Mouse (Mus musculus) liver, embryonic 16.5 days (tissue): ENCODE data around the gene Gm45213. TPM values are rescaled to one million over a fixed set of nuclear protein-coding genes. Genes with fewer than 3 reads are reported as not detected.
A peak's percentile ranks its signal among the peaks of the same experiment; 100 is the strongest.
"Not testable (repeated sequence)": the region's sequence is repeated elsewhere in the genome, so short reads cannot be mapped to it uniquely, and the experiment has no call there.

Experiments used
- ATAC-seq: fragments of 200-750 bp; cut with Nextera tagmentation; 2 replicates; pipeline ENCODE4 v1.8.0; 2017; ENCODE audit warnings: low read depth, mild to moderate bottlenecking, moderate number of reproducible peaks, moderate library complexity
- H3K27ac ChIP-seq: fragments of 300-500 bp; sonication (generic); 2 replicates; pipeline ENCODE4 v1.5.1; 2014; ENCODE audit warnings: mild to moderate bottlenecking, low read length
- H3K27me3 ChIP-seq: fragments of 300-500 bp; sonication (generic); 2 replicates; pipeline ENCODE4 v1.6.1; 2014; ENCODE audit warnings: low read depth, low read length, mixed read lengths; ENCODE audit not compliant: control insufficient read depth, insufficient read depth
- H3K36me3 ChIP-seq: fragments of 300-500 bp; sonication (generic); 2 replicates; pipeline ENCODE4 v1.6.1; 2014; ENCODE audit warnings: mild to moderate bottlenecking; ENCODE audit not compliant: control insufficient read depth, insufficient read depth
- H3K4me1 ChIP-seq: fragments of 300-500 bp; sonication (generic); 2 replicates; pipeline ENCODE4 v1.6.1; 2014; ENCODE audit warnings: low read depth, low read length, mixed read lengths; ENCODE audit not compliant: control insufficient read depth
- H3K4me2 ChIP-seq: fragments of 300-500 bp; sonication (generic); 2 replicates; pipeline ENCODE4 v1.6.1; 2014; ENCODE audit warnings: low read depth, low read length, mixed read lengths
- H3K4me3 ChIP-seq: fragments of 300-500 bp; sonication (generic); 2 replicates; pipeline ENCODE4 v1.5.1; 2014; ENCODE audit warnings: low read depth, mild to moderate bottlenecking, low read length
- H3K9ac ChIP-seq: fragments of 300-500 bp; sonication (generic); 2 replicates; pipeline ENCODE4 v1.6.1; 2014; ENCODE audit warnings: low read depth, low read length
- H3K9me3 ChIP-seq: fragments of 300-500 bp; sonication (generic); replicated peaks from 2 replicates; pipeline ENCODE4 v1.6.1; 2016; ENCODE audit warnings: low read length; ENCODE audit not compliant: control insufficient read depth
- WGBS: fragments of 180-500 bp; shearing (Covaris S2); extraction: QIAGEN DNeasy Blood & Tissue Kit; methylation state at CpG from one replicate; pipeline ENCODE4 v1.1.7; 2014; ENCODE audit not compliant: insufficient replicate concordance; 5-methylcytosine and 5-hydroxymethylcytosine counted together
- polyA plus RNA-seq: library from polyadenylated mRNA; unstranded; fragments of >200 nt; fragmentation: Nextera tagmentation; extraction: Ambion mirVana; gene quantifications from 2 replicates; pipeline ENCODE4 v1.2.1, GENCODE M21; 2015

The Gm45213 gene
- polyA plus RNA-seq, 1 experiment from 2014 or later: not detected

- no peak overlapping the region for H3K27ac ChIP-seq
- no peak overlapping the region for H3K4me3 ChIP-seq
- ATAC-seq: peak; percentile 66
- no peaks in the 10 kb centered on the region; the same call in 1 of the 2 replicates for H3K4me1 ChIP-seq
- no peak overlapping the region for H3K9ac ChIP-seq
- no peak overlapping the region for H3K4me2 ChIP-seq
- WGBS: 50% methylated on average over 17 of the region's 17 CpGs
- H3K9me3 ChIP-seq: no peaks in the 10 kb centered on the region
- H3K27me3 ChIP-seq: no peaks in the 10 kb centered on the region
- no peaks in the 10 kb centered on the region for H3K36me3 ChIP-seq
Observed at GRCm38 (mm10) chr7:66046921-66047918, 3.8 kb downstream of the Gm45213 start.

- no peaks in the 10 kb centered on the region for H3K9me3 ChIP-seq
Observed at GRCm38 (mm10) chr7:66047975-66048374, 4.6 kb downstream of the Gm45213 start.

GRCm38 (mm10) chr7:66048446-66049230 is 5.2 kb downstream of the Gm45213 start:
- Histone ChIP-seq H3K27ac (no peak overlapping the region), H3K9me3 (no peaks in the 10 kb centered on the region), H3K9ac (no peak overlapping the region), H3K27me3 (no peaks in the 10 kb centered on the region), H3K4me2 (no peak overlapping the region), H3K36me3 (no peaks in the 10 kb centered on the region), H3K4me3 (no peak overlapping the region), H3K4me1 (no peaks in the 10 kb centered on the region; the same call in 1 of the 2 replicates)
- no peak for ATAC-seq
- WGBS: 69% methylated on average over 12 of the region's 12 CpGs

More at GRCm38 (mm10) chr7:66047975-66048374, 4.6 kb downstream of the Gm45213 start:
- Histone ChIP-seq H3K27me3 (no peaks in the 10 kb centered on the region), H3K4me3 (no peak overlapping the region), H3K9ac (no peak overlapping the region), H3K36me3 (no peaks in the 10 kb centered on the region), H3K4me2 (no peak overlapping the region), H3K27ac (no peak overlapping the region), H3K4me1 (no peaks in the 10 kb centered on the region; the same call in 1 of the 2 replicates)
- no peak for ATAC-seq
- WGBS: 62% methylated on average over 4 of the region's 4 CpGs

DNA sequence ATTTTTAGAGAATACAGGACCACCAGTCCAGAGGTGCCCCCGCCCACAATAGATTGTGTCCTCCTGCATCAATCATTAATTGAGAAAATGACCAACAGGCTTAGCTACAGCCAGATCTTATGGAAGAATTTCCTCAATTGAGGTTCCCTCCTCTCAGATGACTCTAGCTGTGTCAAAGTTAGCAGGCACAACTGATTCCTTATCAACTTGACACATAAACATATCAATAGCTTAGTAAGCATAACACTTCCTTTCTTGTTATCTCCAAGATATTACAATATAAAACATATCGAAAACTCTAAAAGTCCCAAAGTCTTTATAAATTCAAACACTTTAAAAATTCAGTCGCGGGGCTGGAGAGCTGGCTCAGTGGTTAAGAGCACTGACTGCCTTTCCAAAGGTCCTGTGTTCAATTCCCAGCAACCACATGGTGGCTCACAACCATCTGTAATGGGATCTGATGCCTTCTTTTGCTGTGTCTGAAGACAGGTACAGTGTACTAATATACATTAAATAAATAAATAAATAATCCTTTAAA is 10.6 kb downstream of the Gm45213 start:
- H3K36me3 ChIP-seq: no peaks in the 10 kb centered on the region
- no peak overlapping the region for H3K9ac ChIP-seq
- H3K4me2 ChIP-seq: no peak overlapping the region
- no peak overlapping the region for H3K4me3 ChIP-seq
- 73% methylated on average over 4 of the region's 4 CpGs for WGBS
- H3K9me3 ChIP-seq: no peaks in the 10 kb centered on the region
- no peaks in the 10 kb centered on the region for H3K27me3 ChIP-seq
- ATAC-seq: no peak
- no peaks in the 10 kb centered on the region for H3K4me1 ChIP-seq
- H3K27ac ChIP-seq: no peak overlapping the region

GRCm38 (mm10) chr7:66055356-66055755 is 12.0 kb downstream of the Gm45213 start:
- ATAC-seq, H3K4me2 ChIP-seq, H3K27me3 ChIP-seq, H3K27ac ChIP-seq, H3K9me3 ChIP-seq, H3K36me3 ChIP-seq, H3K4me1 ChIP-seq, H3K9ac ChIP-seq, H3K4me3 ChIP-seq: not testable (repeated sequence)
- WGBS: 2% methylated on average over 2 of the region's 2 CpGs

GRCm38 (mm10) chr7:66058703-66059102 is 15.3 kb downstream of the Gm45213 start, which contains the start of gene Snrpa1:
Snrpa1 (plus strand) TSS chr7:66059003.
- Histone ChIP-seq H3K27ac (no peak within 1 kb of the TSS; the same call in 1 of the 2 replicates), H3K4me2 (peak within 1 kb of the TSS; percentile 82), H3K36me3 (peaks cover 7% of the 10 kb centered on the region), H3K27me3 (no peaks in the 10 kb centered on the region), H3K4me3 (peak within 1 kb of the TSS; percentile 93), H3K4me1 (peaks cover 15% of the 10 kb centered on the region), H3K9me3 (no peaks in the 10 kb centered on the region), H3K9ac (peak within 1 kb of the TSS; percentile 92)
- no peak for ATAC-seq
- WGBS: 62% methylated on average over 1 of the region's 1 CpGs

DNA sequence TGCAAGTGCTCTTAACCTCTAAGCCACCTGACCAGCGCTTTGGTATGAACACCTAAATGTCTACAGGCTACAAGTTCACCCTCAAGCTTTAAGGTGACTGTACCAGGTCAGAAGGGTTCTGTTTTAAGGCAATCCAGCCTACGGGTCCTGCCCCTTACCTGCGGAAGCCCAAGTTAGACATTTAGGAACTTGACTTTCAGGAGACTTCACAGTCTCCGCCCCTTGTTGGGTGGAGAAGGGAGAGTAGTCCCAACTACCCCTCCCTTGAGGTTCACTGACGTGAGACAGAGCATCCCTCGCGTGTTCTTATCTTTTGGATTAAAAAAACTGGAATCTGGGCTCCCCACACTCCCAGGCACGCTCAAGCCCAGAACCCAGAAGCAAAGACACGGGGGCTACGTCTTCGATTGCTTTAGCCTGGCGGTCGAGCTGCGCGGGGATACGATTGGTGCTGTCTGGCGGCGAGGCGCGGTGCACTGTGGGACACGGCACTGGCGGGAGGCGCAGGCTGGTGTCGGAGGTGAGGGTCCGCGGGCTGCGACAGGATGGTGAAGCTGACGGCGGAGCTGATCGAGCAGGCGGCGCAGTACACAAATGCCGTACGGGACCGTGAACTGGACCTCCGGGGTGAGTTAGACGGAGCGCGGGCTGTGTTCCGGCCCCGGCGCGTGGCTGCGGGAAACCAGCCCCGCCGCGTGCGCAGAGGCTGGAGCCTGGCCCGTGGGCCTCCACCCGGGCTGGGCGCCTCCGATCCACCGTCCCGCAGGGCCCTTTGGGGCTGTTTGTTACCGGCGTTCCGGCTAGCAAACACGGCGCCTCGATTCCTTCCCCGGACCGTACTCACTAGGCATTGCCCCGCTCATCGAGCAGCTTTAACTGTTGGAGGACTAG is 16.9 kb downstream of the Gm45213 start:
- no peaks in the 10 kb centered on the region for H3K9me3 ChIP-seq
- under 1% methylated on average over 64 of the region's 64 CpGs for WGBS

GRCm38 (mm10) chr7:66061057-66061456 is 17.7 kb downstream of the Gm45213 start:
- WGBS: under 1% methylated on average over 14 of the region's 14 CpGs
- no peak for ATAC-seq

More for the DNA sequence above, 16.9 kb downstream of the Gm45213 start:
- peaks cover 15% of the 10 kb centered on the region for H3K4me1 ChIP-seq
- ATAC-seq: peak; percentile 92
- H3K4me3 ChIP-seq: peak overlapping the region; percentile 93
- H3K9ac ChIP-seq: peak overlapping the region; percentile 92
- peak overlapping the region; percentile 82 for H3K4me2 ChIP-seq
- peaks cover 9% of the 10 kb centered on the region for H3K36me3 ChIP-seq
- peak overlapping the region; percentile 54 for H3K27ac ChIP-seq
- no peaks in the 10 kb centered on the region for H3K27me3 ChIP-seq

More at GRCm38 (mm10) chr7:66061057-66061456, 17.7 kb downstream of the Gm45213 start:
- Histone ChIP-seq H3K4me1 (peaks cover 15% of the 10 kb centered on the region), H3K4me3 (peak overlapping the region; percentile 93), H3K9ac (peak overlapping the region; percentile 92), H3K9me3 (no peaks in the 10 kb centered on the region), H3K36me3 (peaks cover 9% of the 10 kb centered on the region), H3K27ac (peak overlapping the region; percentile 54), H3K4me2 (peak overlapping the region; percentile 82), H3K27me3 (no peaks in the 10 kb centered on the region)
